Mouse (Mus musculus) CD4-positive, CD25-positive, alpha-beta regulatory T cell, adult 2 months (primary cell): ENCODE measurements around the gene Araf.
A peak's percentile ranks its signal among the peaks of the same experiment; 100 is the strongest.

Experiments used
- DNase-seq: peaks from one replicate; pipeline ENCODE4 v3.0.0-alpha.2; 2012; ENCODE audit warnings: low read depth, low spot score

The Araf gene

GRCm38 (mm10) chrX:20848256-20848984 is 50.8 kb downstream of the Araf start:
- DNase-seq: peak; percentile 95

DNA sequence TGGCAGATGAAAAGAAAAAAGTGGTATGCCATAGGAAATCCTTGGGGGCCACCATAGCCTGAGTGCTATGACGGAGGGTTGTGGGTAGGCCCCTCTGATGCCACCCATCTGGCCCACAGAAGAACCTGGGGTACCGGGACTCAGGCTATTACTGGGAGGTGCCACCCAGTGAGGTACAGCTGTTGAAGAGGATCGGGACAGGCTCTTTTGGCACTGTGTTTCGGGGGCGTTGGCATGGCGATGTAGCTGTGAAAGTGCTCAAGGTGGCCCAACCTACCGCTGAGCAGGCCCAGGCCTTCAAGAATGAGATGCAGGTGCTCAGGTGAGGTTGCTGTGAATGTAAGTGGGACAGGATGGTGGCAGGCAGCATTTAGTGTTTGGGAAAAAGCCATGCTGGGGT is 56.2 kb downstream of the Araf start:
- no peak for DNase-seq

- DNase-seq: no peak
Observed at GRCm38 (mm10) chrX:20861453-20862104, 64.0 kb downstream of the Araf start.

DNA sequence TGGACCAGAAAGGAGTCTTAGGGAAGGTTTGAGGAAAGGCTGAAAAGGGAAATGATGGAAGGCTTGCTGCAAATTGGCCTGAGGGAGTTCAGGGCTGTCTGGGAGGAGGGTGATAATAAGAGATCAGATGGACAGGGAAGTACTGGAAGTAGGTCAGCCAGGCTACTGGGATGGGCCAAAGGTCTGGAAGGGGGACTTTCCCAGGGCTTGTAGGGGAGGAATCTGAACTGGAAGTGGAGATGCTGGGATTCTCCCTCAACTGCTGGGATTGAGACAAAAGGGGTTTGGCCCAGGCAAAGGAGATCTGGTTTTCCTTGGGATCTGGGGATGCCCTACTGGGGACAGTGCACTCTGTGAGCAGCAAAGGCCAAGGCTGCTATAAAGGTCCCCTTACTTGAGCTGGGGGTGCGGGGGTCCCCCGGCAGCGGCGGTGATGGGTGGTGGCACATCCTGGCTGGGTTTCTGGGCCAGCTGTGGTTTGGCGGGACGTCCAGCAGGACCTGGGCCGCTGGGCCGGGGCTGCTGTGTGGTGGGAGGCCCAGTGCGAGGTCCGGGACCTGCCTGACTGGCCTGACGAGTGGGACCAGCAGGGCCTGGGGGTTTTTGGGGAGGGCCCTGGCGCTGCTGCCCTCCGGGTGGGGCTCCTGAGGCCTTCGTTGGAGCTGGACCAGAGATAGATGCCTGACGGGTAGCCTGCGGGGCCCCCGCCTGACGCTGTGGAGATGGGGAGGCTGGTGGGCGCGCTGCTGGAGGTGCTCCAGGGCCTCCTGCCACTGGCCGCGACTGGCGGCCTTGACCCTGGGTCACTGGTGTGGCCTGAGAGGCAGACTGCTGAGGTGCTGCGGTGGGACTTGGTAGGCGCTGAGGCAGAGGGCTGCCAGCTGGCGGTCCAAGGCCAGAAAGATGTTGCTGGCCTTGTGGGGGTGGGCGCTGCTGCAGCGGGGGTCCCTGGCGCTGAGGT is 64.8 kb downstream of the Araf start:
- DNase-seq: no peak

DNA sequence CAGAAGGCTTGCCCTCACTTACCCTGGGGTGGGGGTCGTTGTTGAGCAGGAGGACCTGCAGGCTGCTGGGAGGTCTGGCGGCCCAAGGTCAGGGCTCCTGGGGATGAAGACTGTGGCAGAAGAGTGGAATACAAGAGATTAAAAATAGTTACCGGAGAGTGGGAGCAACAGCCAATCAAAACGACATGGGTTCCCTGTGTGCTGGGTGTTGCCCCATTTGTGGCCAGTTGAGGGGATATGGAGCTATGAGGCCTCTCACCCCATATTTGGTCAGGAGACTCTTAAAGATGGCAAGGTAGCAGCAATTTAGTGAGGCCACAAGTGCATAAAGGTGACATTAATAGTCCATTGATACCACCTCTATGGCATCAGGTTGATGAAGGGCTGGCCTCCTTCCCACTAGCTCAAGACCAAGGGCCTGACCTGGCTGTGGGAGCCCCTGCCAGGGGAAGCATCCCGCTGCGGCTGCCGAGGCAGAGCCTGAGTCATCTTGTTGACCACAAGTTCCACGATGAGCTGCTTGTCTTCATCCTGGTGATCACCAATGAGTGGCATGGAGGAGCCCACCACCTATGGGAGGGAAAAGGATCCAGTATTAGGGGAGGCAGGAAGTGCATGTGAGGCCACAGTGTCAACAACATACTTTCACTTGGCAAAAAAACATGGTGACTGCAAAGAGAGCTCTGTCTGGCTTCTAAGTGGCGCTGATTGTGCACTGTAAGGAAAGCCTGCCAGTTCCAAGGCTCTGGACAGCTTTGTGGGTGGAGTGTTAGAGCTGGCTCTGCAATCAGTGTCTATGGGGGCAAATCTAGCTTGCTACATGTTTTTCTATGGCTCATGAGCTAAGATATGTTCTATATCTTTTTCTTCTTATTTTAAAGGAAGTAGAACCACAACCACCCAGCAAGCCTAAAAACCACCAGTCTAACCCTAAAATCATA is 65.8 kb downstream of the Araf start:
- no peak for DNase-seq

GRCm38 (mm10) chrX:20868091-20868490 is 70.5 kb downstream of the Araf start:
- no peak for DNase-seq

DNA sequence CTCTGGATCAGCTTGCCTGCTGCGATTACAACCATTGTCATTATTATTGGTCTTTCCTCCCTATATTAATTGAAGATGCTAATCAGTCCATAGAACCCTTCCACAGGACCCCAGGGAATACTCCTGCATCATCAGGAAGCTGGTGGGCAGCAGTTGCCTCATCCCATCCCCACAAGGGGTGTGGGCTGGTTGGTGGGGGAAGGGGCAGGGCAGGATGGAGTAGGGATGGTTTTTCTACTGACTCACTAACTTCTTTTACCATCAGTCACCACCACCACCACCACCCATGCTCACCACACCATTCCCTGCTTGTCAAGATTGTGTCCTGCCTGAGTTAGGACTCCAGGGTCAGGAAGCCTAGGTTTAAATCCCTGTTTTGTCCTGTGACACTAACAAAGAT is 71.6 kb downstream of the Araf start:
- DNase-seq: no peak

DNA sequence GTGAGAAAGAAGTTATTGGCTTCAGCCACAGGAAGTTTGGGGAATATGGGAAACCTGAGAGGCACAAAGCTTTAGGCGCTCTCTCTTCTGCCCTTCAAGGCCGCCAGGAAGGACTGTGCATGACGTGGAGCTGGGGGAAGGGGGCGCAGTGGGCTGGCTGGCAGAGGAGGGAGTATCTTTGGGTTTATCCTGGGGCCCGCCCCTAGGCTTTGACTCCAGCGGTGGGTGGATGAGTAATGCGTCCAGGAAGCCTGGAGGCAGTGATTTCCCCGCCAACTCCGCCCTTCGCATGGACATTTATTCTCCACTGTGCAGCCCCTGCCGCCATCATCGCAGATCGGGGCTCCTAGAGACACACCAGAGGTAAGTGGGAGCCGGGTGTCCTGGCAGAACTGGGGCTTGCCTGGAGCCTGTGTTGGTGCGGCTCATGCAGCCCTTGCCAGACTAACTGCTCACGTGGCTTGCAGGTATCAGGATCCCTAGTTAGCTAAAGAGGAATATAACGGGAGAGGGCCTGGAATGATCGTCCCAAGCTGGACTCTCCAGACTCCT is 72.4 kb downstream of the Araf start, which contains the start of gene Timp1:
TSS of gene Timp1 (plus strand) at position 205 of the 552 bp plus-strand sequence.
- no peak for DNase-seq

DNA sequence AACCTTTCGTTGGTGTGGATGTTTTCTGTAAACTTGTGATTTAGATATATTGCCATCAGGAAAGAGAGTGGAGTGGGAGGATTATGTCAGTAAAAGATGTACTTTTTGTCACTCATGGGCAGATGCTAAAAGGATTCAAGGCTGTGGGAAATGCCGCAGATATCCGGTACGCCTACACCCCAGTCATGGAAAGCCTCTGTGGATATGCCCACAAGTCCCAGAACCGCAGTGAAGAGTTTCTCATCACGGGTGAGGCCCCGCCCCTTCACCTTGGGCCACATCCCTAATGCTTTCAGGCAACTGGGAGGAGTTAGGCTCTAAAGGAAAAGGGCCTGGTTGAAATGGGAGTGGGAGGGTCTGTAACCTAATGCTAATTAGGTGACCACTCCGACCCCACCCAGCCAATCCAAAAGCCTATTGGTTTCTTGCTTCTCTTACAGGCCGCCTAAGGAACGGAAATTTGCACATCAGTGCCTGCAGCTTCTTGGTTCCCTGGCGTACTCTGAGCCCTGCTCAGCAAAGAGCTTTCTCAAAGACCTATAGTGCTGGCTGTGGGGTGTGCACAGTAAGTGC is 75.4 kb downstream of the Araf start:
- no peak for DNase-seq

DNA sequence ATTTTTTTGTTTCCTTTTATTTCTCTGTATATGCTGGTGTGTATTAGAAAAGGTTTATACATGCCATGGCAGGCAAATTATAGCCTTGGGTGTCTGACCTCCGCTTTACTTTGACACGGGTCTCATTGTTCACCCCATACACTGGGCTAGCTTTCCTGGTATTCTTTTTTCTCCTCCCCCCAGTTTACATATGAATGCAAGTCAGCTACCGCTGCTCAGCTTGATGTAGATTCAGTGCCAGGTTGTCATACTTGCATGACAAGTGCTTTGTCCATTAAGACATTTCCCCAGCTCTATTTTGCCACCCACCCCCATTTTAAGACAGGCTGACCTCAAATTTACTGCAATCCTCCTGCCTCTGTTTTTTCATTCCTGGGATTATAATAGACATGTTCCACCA is 77.6 kb downstream of the Araf start:
- no peak for DNase-seq

DNA sequence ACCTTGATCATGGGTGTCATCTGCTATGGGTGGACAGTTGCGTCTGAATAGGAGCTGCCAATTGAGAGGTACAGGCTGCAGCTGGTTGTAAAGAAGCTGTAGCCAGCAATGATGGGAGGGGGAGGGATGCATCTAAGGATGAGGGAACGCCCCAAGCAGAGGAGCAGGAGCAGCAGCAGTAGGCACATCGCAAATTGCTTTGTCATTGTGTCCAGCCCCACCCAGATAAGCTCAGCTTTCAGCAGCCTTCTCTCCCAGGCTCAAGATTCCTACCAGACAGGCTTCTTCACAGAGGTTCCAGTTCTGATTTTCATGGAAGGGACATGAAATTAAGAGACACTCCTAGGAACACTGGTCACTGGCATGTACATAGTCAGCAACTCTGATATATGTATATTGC is 112.5 kb downstream of the Araf start:
- no peak for DNase-seq
